Mouse (Mus musculus) right cerebral cortex, postnatal 10 days (tissue): Measurements from ENCODE around the gene Cog2.

Experiments
- DNase-seq, 2 experiments: peaks; one replicate each; pipeline ENCODE4 v3.0.0; 2021; ENCODE audit warnings: low spot score in 2 of 2

Cog2 gene

GRCm38 (mm10) chr8:124569593-124569992 lies 49.0 kb downstream of the Cog2 start, which contains the start of gene Agt:
TSS of gene Agt (minus strand) at chr8:124569706.
- no peak for DNase-seq

- no peak for DNase-seq
Observed at GRCm38 (mm10) chr8:124571732-124572429, 51.3 kb downstream of the Cog2 start.

DNA sequence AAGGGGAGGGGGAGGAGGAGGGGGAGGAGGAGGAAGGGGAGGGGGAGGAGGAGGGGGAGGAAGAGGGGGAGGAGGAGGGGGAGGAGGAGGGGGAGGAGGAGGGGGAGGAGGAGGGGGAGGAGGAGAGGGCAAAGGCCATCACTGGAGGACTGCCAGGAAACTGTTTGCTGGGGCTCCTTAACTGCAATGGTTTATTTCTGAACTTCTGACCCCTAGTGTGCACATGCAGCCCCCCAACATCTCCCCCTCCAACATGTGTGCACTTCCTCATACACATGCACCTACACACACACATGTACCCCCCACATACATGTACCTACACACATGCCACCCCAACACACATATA lies 51.8 kb downstream of the Cog2 start:
- no peak for DNase-seq

DNA sequence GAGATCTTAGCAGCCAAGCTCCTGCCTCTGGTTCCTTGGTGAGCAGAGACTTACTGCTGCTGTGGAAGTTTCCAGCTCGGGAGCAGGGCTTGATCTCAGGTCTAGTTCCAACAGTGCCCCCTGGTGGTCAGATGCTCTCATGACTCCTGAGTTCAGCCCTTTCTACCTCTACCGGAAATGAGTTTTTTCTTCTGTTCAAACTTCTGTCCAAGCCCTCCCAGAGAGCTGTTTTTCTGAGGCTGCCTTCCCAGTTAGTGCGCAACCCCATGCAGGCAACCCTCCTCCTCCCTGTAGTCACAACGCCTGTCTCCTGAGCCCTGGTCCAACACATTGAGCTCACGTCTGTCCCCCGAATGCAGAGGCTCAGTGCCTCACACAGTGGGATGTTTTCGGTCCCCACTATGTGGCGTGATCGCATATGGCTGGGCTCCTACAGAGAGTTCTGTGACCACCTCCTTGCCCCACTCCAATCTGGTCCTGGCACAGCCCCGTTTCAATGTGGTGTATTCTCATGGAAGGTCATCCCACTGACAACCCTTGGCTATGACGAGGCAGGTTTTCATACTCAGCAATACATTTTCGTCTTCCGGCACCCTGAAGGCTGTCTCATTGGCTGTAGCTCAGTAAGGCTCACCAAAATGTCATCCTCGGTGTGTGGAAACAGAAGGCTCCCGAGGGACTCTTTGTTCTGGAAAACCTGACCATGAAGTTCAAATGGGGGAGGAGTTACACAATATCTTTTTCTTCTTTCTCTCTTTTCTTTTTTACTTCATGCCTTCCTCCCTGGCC lies 53.2 kb downstream of the Cog2 start:
- DNase-seq: peak; percentile 89 to 93

DNA sequence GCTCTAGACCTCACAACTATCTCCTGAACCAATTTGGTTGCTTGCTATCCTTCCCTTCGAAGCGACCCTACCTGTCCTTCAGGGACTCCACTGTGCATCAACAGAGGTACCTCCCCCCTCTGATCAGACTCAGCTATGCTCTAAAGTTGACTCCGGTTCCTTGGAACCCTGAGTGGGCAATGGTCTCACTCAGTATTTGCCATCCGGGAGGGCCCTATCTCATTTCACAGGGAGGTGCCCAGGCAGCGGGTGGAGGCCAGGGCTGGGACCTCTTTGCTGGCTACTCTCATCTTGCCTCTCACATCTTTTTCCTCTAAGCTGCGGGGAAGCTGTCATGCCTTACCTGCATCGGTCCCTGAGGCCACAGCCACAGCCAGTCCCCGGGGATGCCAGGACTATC lies 55.2 kb downstream of the Cog2 start, which contains the start of gene Capn9:
Gene Capn9 (plus strand): TSS at position 301 of the 400 bp plus-strand sequence.
- DNase-seq: no peak

DNA sequence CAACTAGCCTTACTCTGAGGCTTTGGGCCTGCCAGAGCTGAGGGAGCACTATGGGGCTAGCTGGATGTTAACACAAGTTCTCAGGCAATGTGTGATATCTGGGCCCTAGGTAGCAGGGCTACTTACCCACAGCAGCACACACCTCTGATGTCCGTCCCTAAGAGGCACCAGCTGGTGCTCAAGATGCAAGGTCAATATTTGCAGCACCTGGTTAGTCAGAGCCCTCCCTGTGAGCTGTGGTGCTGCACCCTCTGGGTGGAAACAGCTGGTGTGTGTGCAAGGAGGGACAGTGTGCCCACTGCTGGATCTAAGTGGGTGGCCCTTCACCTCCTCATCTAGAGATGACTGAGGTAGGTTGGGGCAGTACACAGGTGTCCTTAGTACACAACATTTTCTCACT lies 56.2 kb downstream of the Cog2 start:
- DNase-seq: no peak

DNA sequence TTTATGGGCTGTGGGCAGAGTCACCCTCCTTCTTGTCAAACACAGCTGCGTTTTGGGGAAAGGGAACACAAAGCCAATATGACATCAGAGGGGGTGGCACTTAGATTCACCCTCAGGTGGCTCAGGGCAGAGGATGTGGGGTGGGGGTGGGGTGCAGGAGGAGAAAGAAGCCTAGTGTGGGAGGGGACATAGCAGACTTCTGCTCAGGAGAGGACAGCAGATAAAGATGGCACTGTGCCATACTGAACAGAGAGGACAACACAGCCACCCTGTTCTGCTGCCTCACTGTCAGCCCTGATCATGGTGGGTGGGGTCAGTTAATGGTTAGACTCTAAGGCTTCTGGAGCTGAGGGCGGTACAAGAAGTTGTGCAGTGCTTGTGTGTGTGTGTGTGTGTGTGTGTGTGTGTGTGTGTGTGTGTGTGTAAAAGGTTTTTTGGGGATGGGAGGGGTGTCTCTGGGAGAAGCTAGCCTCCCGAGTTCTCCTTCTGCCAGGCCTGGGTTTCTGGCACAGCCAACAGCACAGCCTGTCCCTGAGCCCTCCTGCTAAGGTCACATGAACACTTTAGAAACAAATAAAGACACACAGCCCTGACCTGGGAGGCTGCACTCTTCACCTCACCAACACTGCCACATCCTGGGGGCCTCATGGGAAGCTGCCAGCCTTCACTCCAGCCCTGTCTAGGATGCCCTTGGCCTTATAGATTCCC lies 65.3 kb downstream of the Cog2 start:
- DNase-seq: no peak

DNA sequence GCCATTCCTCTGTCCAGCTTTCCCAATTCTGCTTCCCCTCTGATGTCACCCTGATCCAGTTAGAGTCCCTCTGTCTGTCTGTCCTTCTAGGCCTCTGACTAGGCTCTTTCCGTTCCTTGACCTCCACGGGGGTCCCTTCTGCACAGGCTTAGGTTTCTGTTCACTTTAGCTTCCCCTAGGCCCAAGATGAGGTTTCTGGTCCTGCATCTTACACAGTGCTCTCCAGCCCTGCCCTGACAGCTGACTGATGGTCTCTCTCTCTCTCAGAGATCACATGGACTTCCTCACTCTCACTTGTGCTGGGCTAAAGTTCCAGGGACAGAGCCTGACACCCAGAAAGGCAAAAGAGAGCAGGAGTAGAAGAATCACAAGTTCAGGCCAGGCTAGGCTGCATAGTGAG lies 66.0 kb downstream of the Cog2 start:
- no peak for DNase-seq

DNA sequence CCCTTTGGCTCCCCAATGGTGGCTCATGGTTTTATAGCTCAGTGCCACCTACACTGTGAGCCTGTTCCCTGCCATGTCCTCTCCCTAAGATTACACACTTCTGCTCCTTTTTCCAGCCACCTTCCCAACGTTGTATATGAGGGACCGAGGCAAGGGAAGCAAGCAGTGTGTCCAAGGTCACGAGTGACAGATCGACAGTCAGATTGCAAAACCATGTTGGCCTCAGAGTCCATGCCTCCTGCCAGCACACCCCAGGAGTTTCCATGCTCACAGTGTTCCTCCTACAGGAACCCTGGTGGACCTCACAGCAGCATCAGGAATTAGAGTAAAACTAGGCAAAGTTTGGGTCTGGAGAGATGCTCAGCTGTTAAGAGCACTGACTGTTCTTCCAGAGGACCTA lies 68.8 kb downstream of the Cog2 start:
- no peak for DNase-seq
